ENCODE assay signal across 8 mouse cellular contexts in genomic region chr6:114926369-114927157, GRCm38 (mm10). TPM values are rescaled to one million over a fixed set of nuclear protein-coding genes. Genes with fewer than 3 reads are reported as not detected.
DNase-seq lines count a peak whose midpoint lies in the region; ATAC-seq and TF ChIP-seq lines count a peak whose summit lies in the region.

No protein-coding gene starts in this region.

- no peak overlapping the region for H3K4me2 ChIP-seq in heart, embryonic 11.5 days

- H3K27ac ChIP-seq in heart, embryonic 11.5 days (ENCODE audit: low read depth, low read length) = no peak overlapping the region
- H3K27ac ChIP-seq in small intestine, adult 2 months (ENCODE audit: insufficient read depth, low read depth, low read length) = no peak overlapping the region

- no peak for TF ChIP-seq POLR2A in small intestine, adult 2 months (IDR thresholded peaks at IDR 0.05; ENCODE audit: low read depth, low read length)

- H3K9ac ChIP-seq in heart, embryonic 11.5 days (ENCODE audit: low read depth, low read length) = no peak overlapping the region

- peak; percentile 62 for TF ChIP-seq CTCF in G1E (IDR thresholded peaks at IDR 0.05; ENCODE audit: low read depth, low read length)
- TF ChIP-seq CTCF in small intestine, adult 2 months (IDR thresholded peaks at IDR 0.05; ENCODE audit: extremely low read depth, insufficient read length, insufficient replicate concordance, low read depth, low read length) = peak; percentile 57; the same call in 1 of the 2 replicates

- H3K4me1 ChIP-seq in heart, embryonic 11.5 days (ENCODE audit: control insufficient read depth, insufficient read depth, low read length) = peaks cover 7% of the 10 kb centered on the region
- peaks cover 18% of the 10 kb centered on the region for H3K4me1 ChIP-seq in G1E (ENCODE audit: insufficient read depth, low read depth, low read length)
- H3K4me1 ChIP-seq in small intestine, adult 2 months (ENCODE audit: control insufficient read depth, insufficient read depth, insufficient read length, low read length) = peaks cover 9% of the 10 kb centered on the region; the same call in 1 of the 2 replicates

- H3K4me3 ChIP-seq in heart, embryonic 11.5 days (ENCODE audit: low read depth, low read length) = no peak overlapping the region
- H3K4me3 ChIP-seq in G1E (ENCODE audit: low read depth, low read length) = no peak overlapping the region
- H3K4me3 ChIP-seq in small intestine, adult 2 months (ENCODE audit: low read depth, low read length) = no peak overlapping the region

- 37% methylated on average over 6 of the region's 6 CpGs for WGBS in heart, embryonic 11.5 days (ENCODE audit: insufficient replicate concordance)
- 53% methylated on average over 6 of the region's 6 CpGs for WGBS in small intestine, adult 2 months

- ATAC-seq in heart, embryonic 11.5 days (replicated peaks; ENCODE audit: insufficient number of reproducible peaks, low FRiP score, low TSS enrichment) = no peak
- ATAC-seq in G1E (ENCODE audit: extremely low read depth, insufficient number of reproducible peaks, low FRiP score, poor library complexity, severe bottlenecking) = no peak

- H3K9me3 ChIP-seq in heart, embryonic 11.5 days (replicated peaks; ENCODE audit: control insufficient read depth, low read length) = no peaks in the 10 kb centered on the region
- no peaks in the 10 kb centered on the region; the same call in 1 of the 2 replicates for H3K9me3 ChIP-seq in G1E (replicated peaks)

- no peaks in the 10 kb centered on the region for H3K27me3 ChIP-seq in heart, embryonic 11.5 days (ENCODE audit: control insufficient read depth, insufficient read depth, low read length)
- peaks cover 8% of the 10 kb centered on the region for H3K27me3 ChIP-seq in G1E (ENCODE audit: insufficient read depth, low read length)
- no peaks in the 10 kb centered on the region for H3K27me3 ChIP-seq in small intestine, adult 2 months (ENCODE audit: control insufficient read depth, insufficient read depth, low read length)

- peak; percentile 69 for DNase-seq in heart, adult 8-10 months (ENCODE audit: low spot score)
- DNase-seq in 3T3-L1 (ENCODE audit: low read depth, low spot score) (peak; percentile 81), G1E (ENCODE audit: low spot score) (no peak)
- DNase-seq in heart, postnatal 4 days = peak; percentile 65
- no peak for DNase-seq in ovary, adult 18-20 months (ENCODE audit: low spot score)
- DNase-seq in urinary bladder, postnatal 4 days (ENCODE audit: low spot score in 2 of 2) = no peak

- no peaks in the 10 kb centered on the region for H3K36me3 ChIP-seq in heart, embryonic 11.5 days (ENCODE audit: control insufficient read depth, insufficient read depth, low read length)
- no peaks in the 10 kb centered on the region for H3K36me3 ChIP-seq in G1E (replicated peaks)
- no peaks in the 10 kb centered on the region for H3K36me3 ChIP-seq in small intestine, adult 2 months (ENCODE audit: control insufficient read depth, insufficient read depth, low read length)

RNA-seq across cellular contexts. Expression of gene Vgll4, which starts 43.2 kb away (rescaled TPM):
- total RNA-seq in heart, adult 8-10 months (2022) = 10 to 100 TPM; 19.9 to 23.5 (median 21.4) TPM
- 49.1 and 51.6 TPM in 2 replicates for polyA plus RNA-seq in heart, embryonic 11.5 days (2014; fragmentation: Nextera tagmentation; extraction: Ambion mirVana)
- total RNA-seq in G1E (2014; fragmentation: Nextera tagmentation) = 22.9 and 33.3 TPM in 2 replicates
- 34.6 and 35.0 TPM in 2 replicates for total RNA-seq in G1E (2017)
- polyA plus RNA-seq in G1E (2012) = 39.4 and 40.7 TPM in 2 replicates
- 10 to 100 TPM; 37.4 to 40.4 TPM for total RNA-seq in heart, postnatal 4 days (2021)
- 35.8 and 48.1 TPM in 2 replicates for polyA plus RNA-seq in small intestine, adult 2 months (2012; rRNA removed)

Comparison
In these comparisons a context has a peak if more than half of its experiments do, and no peak if none do; other contexts are left out.
1. DNase-seq: peak in heart, adult 8-10 months (single experiment), 3T3-L1 (single experiment) and heart, postnatal 4 days (single experiment); none in G1E (single experiment), ovary, adult 18-20 months (single experiment) and urinary bladder, postnatal 4 days (0 of 2).